Mouse (Mus musculus) CH12.LX (cell line): Measurements from ENCODE around the gene Ski.

Source experiments
- CTCF ChIP-seq, 2 experiments: IDR thresholded peaks in 1 of 2; conservative IDR thresholded peaks in 1 of 2; 2 replicates each; pipeline ENCODE4 v1.5.1; 2011 to 2012; ENCODE audit warnings: low read depth in 2 of 2, low read length in 2 of 2, improper control_type of control experiment in 1 of 2, inconsistent platforms in 1 of 2, mild to moderate bottlenecking in 1 of 2, moderate library complexity in 1 of 2
- MAX ChIP-seq: IDR thresholded peaks from 2 replicates; pipeline ENCODE4 v1.6.1; 2011; ENCODE audit warnings: low read length, improper control_type of control experiment
- MYC ChIP-seq: IDR thresholded peaks from 2 replicates; pipeline ENCODE4 v1.6.1; 2011; ENCODE audit warnings: low read depth, mild to moderate bottlenecking, improper control_type of control experiment, low read length
- RAD21 ChIP-seq: IDR thresholded peaks from 2 replicates; pipeline ENCODE4 v1.6.1; 2011; ENCODE audit warnings: low read depth, mild to moderate bottlenecking, low read length, improper control_type of control experiment, moderate library complexity
- SMC3 ChIP-seq: IDR thresholded peaks from 2 replicates; pipeline ENCODE4 v1.6.1; 2011; ENCODE audit warnings: low read depth, low read length, improper control_type of control experiment
- ZNF384 ChIP-seq: IDR thresholded peaks from 2 replicates; pipeline ENCODE4 v1.6.1; 2012; ENCODE audit warnings: low read depth, low read length, improper control_type of control experiment, inconsistent platforms

GRCm38 (mm10) chr4:155172909-155173821 lies 49.2 kb downstream of the Ski start:
- TF ChIP-seq CTCF (conservative IDR thresholded peaks at IDR 0.05 in 1 of 2, IDR thresholded peaks at IDR 0.05 in 1 of 2; ENCODE audit: low read depth in 2 of 2, low read length in 2 of 2) (no peak), MAX (no peak), ZNF384 (no peak), RAD21 (no peak), SMC3 (no peak), MYC (no peak)
